Mouse (Mus musculus) macrophage (primary cell): ENCODE data around the gene M1ap. TPM values are rescaled to one million over a fixed set of nuclear protein-coding genes. Genes with fewer than 3 reads are reported as not detected.
A peak's percentile ranks its signal among the peaks of the same experiment; 100 is the strongest.

ENCODE experiments used
- H3K27ac ChIP-seq: fragments of 350-480 bp; formaldehyde crosslinking; 2 replicates; pipeline ENCODE4 v1.9.0; 2021
- H3K36me3 ChIP-seq: fragments of 350-480 bp; formaldehyde crosslinking; 2 replicates; pipeline ENCODE4 v1.9.0; 2021; ENCODE audit errors: inconsistent target
- H3K4me3 ChIP-seq: fragments of 350-480 bp; formaldehyde crosslinking; 2 replicates; pipeline ENCODE4 v1.9.0; 2021; ENCODE audit errors: inconsistent target
- H3K79me2 ChIP-seq: fragments of 350-480 bp; formaldehyde crosslinking; 2 replicates; pipeline ENCODE4 v1.9.0; 2021; ENCODE audit errors: inconsistent target
- WGBS: methylation state at CpG from one replicate; pipeline ENCODE4 v1.1.7; 2026; ENCODE audit warnings: inconsistent platforms; ENCODE audit not compliant: missing documents; 5-methylcytosine and 5-hydroxymethylcytosine counted together
- polyA plus RNA-seq: library from polyadenylated mRNA; stranded (reverse); fragments of 250-400 nt; gene quantifications from 3 replicates; pipeline ENCODE4 v1.2.4, GENCODE M21; 2018; ENCODE audit warnings: inconsistent platforms
- total RNA-seq, 78 experiments: library from RNA; depleted of rRNA; stranded (reverse); fragments of 250-400 nt; gene quantifications; 1 replicate in 9 of 78; 2 replicates in 24 of 78; 3 replicates in 43 of 78; 4 replicates in 2 of 78; pipeline ENCODE4 v1.2.4; 2018; ENCODE audit warnings: inconsistent platforms in 56 of 78

The M1ap gene
- total RNA-seq (2018; cell fraction: chromatin; rRNA removed) = 1 to 10 TPM in 3 of 26 experiments, not detected in 23; 1.4 to 2.1 (median 1.6) TPM
- total RNA-seq (2018; cell fraction: cytosol; rRNA removed) = 1 to 10 TPM; 1.1 to 3.8 (median 2.4) TPM
- 1 to 10 TPM in 10 of 26 experiments, under 1 TPM in 3, not detected in 13; 0.53 to 2.6 (median 1.5) TPM for total RNA-seq (2018; cell fraction: nucleus; rRNA removed)
- 1.2 to 2.1 TPM (median 1.8 TPM) in 3 replicates for polyA plus RNA-seq

DNA sequence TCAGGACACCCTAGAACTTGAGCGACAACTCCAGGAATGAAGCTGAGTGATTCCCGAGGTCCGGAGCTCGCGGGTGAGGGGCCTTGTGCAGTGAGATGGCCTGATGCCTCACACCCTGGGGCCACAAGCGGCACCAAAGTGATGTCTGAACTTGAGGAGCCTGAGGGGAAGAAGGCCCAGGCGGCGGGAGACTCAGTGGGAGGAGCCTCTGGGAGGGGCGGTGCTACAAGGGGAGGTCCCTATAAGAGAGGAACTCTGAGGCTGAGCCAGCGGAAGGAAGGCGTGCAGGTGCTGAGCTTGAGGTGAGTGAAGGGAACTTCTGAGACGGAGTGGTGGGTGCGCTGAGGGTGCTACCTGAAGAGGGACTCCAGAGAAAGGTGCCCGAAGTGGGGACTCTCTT lies at the start of gene M1ap:
TSS of gene M1ap (plus strand) at position 252 of the 400 bp plus-strand sequence.
- WGBS = 87% methylated on average over 14 of the region's 14 CpGs
- Histone ChIP-seq H3K27ac (no peak within 1 kb of the TSS), H3K36me3 (no peaks in the 10 kb centered on the region), H3K79me2 (no peaks in the 10 kb centered on the region), H3K4me3 (no peak within 1 kb of the TSS)

DNA sequence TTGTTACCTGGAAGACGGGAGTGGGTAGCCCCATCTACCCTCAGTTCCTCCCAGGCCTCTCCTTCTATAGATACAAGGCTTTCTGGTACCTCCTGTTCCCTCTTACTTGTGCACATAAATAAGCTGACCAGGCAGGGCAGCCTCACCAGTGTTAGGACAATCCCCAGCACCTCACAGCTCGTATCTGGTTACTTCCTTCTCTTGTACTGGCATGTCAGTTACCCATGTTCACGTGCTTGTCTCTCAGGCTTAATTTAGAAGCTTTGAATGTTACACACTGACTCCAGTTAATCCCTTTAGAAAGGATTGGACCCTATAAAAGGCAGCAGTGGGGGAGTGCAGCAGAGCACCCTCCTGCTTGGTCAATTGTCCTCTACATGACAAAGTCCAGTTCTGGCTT lies 49.4 kb upstream of the M1ap start:
- no peaks in the 10 kb centered on the region for H3K36me3 ChIP-seq
- H3K4me3 ChIP-seq = no peak overlapping the region
- H3K79me2 ChIP-seq = no peaks in the 10 kb centered on the region
- 20% methylated on average over 3 of the region's 3 CpGs for WGBS
- no peak overlapping the region for H3K27ac ChIP-seq

DNA sequence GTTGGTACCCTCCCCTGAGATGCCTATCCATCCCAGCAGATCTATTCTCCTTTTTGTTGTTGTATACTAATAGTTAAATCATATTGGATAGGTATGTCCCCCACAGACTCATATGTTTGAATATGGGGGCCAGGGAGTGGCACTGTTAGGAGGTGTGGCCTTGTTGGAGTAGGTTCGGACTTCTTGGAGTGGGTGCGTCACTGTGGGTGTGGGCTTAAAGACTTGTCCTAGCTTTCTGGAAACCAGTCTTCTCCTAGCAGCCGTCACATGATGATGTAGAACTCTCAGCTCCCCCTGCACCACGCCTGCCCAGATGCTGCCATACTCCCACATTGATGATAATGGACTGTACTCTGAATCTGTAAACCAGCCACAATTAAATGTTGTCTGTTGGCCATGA lies 48.5 kb upstream of the M1ap start:
- H3K4me3 ChIP-seq = no peak overlapping the region
- 99% methylated on average over 4 of the region's 4 CpGs for WGBS
- no peaks in the 10 kb centered on the region for H3K36me3 ChIP-seq
- no peak overlapping the region for H3K27ac ChIP-seq
- no peaks in the 10 kb centered on the region for H3K79me2 ChIP-seq

DNA sequence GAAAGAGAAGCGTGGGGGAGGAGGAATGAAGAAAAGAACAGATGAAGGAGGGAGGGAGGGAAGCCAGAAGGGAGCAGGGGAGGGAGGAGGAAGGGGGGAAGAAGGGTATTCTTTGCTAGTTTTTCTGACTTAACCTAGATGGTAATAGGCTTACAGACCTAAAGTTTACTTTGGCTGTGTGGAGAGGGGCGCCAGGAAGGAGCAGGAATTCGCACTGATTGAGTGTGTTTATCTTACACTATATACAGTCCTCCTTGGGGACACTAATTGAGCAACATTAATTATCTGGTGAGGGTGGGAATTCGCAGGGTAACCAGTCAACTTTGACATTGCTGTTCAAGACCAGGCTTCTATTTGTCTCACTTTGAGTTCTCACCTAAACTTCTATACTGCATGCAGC lies 48.0 kb upstream of the M1ap start:
- Histone ChIP-seq H3K36me3 (no peaks in the 10 kb centered on the region), H3K79me2 (no peaks in the 10 kb centered on the region), H3K4me3 (no peak overlapping the region), H3K27ac (no peak overlapping the region)
- 94% methylated on average over 4 of the region's 4 CpGs for WGBS

DNA sequence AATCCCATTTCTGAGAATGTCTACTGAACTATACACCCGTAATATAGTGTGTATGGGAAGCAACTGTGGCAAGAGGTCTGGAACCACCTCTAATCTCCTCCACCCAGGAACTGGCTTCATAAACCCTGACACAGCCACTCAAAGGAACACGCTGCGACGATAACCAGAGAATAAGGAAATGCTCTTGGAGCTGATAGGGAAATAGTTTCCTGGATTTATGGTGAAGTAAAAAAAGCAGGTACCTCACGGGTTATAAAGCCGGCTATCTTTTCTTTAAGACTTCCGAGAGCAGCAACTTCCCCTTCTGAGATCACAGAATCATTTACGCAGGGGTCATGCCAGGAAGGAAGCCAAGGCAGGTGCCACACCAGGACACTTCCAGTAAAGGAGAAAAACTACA lies 44.1 kb upstream of the M1ap start:
- H3K4me3 ChIP-seq = no peak overlapping the region
- WGBS = 7% methylated on average over 8 of the region's 8 CpGs

DNA sequence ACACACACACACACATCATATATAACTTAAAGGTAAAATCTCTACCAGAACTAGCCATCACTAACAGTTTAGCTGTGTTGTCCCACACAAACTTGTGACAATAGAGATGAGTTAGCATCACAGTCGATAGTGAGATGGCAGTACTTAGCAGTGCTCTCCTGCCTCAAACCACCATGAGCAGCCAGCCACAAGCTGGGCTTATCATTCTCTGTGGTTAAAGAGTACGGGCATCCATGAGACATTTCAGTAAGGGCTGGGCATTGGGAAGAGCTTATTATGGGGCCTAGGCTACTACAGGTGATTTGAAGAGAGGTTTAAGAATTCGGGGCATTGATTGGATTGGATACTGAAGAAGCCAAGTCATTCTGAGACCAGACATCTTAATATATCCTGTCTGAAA lies 39.7 kb upstream of the M1ap start:
- H3K27ac ChIP-seq = no peak overlapping the region
- no peaks in the 10 kb centered on the region for H3K79me2 ChIP-seq
- 94% methylated on average over 3 of the region's 3 CpGs for WGBS
- no peak overlapping the region for H3K4me3 ChIP-seq
- no peaks in the 10 kb centered on the region for H3K36me3 ChIP-seq

More for the DNA sequence above, 44.1 kb upstream of the M1ap start:
- Histone ChIP-seq H3K27ac (no peak overlapping the region), H3K36me3 (no peaks in the 10 kb centered on the region), H3K79me2 (no peaks in the 10 kb centered on the region)

DNA sequence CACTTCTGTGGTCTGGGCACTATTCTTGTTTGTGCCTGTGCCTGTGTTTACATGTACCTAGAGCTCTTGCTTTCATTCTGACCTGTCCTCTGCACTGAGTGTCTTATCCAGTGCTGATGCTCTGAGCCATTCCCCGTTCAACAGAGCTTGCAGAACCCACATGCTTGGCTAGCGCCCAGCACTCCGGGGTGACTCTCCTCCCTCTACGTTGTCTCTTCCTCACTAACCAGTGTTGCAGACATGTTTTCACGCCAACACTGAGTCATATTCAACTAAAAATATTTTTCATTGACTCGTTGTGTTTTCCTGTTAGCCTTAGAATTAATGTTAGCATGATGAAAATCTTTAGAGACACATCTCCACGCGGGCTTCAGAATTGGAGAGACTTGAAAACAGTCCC lies 38.7 kb upstream of the M1ap start:
- Histone ChIP-seq H3K27ac (no peak overlapping the region), H3K4me3 (no peak overlapping the region), H3K79me2 (no peaks in the 10 kb centered on the region), H3K36me3 (no peaks in the 10 kb centered on the region)
- WGBS = 39% methylated on average over 8 of the region's 8 CpGs

DNA sequence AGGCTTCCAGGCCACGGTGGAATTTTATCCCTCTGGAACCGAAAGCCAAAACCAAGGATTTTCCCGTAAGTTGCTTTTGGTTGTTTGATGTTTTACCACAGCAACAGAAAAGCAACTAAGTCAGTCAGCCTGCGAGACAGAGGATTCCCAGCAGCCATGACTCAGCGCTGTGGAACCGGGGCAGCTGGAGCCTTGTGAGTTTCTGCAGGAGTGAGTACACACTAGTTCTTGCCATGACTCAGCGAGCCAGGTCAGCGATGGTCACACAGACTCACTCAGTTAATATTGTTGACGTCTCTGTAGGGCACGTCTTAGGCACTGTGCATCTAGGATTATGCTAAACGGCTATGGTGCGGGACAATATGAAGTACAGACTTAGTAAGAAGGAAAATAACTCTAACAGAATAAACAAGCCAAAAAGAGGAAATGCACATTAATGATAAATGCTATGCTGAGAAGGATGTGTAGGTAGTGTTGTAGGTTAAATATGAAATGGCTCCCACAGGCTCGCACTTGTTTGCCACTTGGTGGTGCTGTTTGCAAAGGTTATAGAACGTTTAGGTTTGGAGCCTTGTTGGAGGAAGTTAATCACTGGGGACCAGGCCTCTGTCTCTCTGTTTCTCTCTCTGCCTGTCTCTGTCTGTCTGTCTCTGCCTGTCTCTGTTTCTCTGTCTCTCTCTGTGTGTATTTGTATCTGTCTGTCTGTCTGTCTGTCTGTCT lies 37.4 kb upstream of the M1ap start:
- Histone ChIP-seq H3K79me2 (no peaks in the 10 kb centered on the region), H3K27ac (0 out of 2 replicates have a peak overlapping the region, but pooled peaks have one; percentile 2), H3K4me3 (no peak overlapping the region), H3K36me3 (no peaks in the 10 kb centered on the region)
- WGBS = 20% methylated on average over 14 of the region's 14 CpGs

DNA sequence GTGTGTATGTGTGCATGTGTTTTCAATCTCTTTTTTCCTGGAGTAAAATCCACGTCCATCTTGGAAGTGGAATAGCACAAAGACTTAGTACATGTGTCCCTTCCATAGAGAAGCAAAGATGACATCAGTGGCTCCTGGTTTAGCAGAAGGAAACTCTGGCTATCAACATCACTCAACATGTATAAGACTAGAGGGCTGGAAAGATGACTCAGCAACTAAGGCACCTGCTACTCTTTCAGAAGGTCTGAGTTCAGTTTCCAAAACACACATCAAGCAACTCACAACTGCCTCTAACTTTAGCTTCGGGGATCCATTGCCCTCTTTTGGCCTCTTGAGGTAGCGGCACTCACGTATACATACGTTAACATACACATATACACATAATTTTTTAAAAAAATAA lies 35.4 kb upstream of the M1ap start:
- no peaks in the 10 kb centered on the region for H3K79me2 ChIP-seq
- H3K27ac ChIP-seq = no peak overlapping the region
- WGBS = 97% methylated on average over 3 of the region's 5 CpGs
- no peaks in the 10 kb centered on the region for H3K36me3 ChIP-seq
- no peak overlapping the region for H3K4me3 ChIP-seq

DNA sequence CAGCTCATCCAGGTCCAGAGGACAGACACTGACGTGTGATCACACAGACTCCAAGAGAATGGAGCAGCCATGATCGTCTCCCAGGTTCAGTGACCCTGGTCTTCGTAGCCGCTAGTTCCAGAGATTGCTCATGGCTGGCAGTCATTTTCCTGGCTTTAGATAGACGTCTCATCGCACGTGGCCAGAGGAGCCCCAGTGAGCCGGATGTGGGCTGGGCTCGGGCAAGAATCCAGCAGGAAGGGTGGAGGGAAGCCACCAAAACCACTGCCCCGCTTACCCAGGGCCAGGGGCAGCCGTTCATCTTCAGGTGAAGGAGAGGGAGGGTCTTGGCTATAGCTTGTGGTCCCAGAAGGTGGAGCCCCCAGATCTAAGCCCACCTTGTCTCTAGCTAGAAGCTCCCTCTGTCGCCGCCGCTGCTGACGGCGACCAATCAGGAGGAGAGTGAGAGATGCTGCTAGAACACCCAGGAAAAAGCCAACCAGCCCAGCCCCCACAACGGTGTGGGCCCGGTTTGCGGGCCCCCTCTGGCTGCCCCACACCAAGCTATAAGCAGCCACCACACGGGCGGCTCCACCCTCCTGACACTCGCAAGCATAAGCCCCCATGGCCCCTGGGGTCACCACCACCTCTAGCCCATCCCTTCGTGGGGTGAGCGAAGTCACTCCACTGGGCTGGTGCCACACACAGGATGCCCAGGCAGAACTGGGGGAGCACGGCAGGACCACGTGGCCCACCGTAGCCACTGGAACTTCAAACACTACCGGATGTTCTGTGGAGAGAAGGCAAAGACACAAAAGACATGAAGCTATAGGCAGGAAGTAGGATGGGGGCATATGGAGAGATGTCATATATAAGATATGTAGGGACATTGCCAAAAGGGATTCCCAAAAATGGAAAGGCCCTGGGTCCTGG lies 33.1 kb upstream of the M1ap start:
- H3K4me3 ChIP-seq = peak overlapping the region; percentile 9; the same call in 1 of the 2 replicates
- WGBS = 13% methylated on average over 23 of the region's 28 CpGs
- no peaks in the 10 kb centered on the region for H3K36me3 ChIP-seq
- no peaks in the 10 kb centered on the region for H3K79me2 ChIP-seq
- 0 out of 2 replicates have a peak overlapping the region, but pooled peaks have one; percentile 4 for H3K27ac ChIP-seq

DNA sequence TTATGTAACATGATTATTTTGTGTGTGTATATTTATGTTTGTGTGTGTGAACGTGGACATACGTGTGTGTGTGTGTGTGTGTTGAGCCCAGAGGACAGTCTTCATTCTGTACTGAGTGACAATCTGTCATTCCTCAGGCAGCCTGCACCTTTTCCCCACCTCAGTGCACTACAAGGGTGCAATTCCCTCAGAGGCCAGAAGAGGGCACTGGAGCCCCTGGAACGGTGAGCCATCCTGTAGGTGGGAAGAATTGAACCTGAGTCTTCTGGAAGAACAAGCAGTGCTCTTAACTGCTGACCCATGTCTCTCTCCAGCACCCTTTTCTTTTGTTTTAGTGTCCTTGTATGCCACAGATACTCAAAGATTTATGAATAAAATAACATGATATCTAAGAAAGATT lies 30.8 kb upstream of the M1ap start:
- Histone ChIP-seq H3K36me3 (no peaks in the 10 kb centered on the region), H3K4me3 (no peak overlapping the region), H3K79me2 (no peaks in the 10 kb centered on the region), H3K27ac (no peak overlapping the region)
- WGBS = 47% methylated on average over 3 of the region's 3 CpGs

DNA sequence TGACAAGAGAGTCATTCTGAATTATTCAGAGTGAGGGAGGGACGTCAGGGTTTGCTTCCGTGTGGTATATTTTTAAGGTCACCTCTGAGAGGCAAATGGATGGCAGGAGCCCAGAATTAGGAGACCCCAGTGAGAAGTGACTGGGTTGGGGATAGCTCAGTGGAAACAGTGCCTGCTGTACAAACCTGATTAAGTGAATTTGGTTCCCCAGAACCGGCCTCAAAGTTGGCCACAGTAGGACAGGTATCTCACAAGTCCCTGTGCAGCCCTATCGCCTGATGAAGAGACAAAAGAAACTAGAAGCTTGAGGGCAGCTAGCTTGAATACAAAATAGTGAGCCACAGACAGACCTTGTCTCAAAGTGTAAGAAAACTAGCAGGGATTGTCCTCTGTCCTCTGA lies 30.2 kb upstream of the M1ap start:
- no peaks in the 10 kb centered on the region for H3K36me3 ChIP-seq
- H3K27ac ChIP-seq = no peak overlapping the region
- no peaks in the 10 kb centered on the region for H3K79me2 ChIP-seq
- 93% methylated on average over 4 of the region's 4 CpGs for WGBS
- no peak overlapping the region for H3K4me3 ChIP-seq

DNA sequence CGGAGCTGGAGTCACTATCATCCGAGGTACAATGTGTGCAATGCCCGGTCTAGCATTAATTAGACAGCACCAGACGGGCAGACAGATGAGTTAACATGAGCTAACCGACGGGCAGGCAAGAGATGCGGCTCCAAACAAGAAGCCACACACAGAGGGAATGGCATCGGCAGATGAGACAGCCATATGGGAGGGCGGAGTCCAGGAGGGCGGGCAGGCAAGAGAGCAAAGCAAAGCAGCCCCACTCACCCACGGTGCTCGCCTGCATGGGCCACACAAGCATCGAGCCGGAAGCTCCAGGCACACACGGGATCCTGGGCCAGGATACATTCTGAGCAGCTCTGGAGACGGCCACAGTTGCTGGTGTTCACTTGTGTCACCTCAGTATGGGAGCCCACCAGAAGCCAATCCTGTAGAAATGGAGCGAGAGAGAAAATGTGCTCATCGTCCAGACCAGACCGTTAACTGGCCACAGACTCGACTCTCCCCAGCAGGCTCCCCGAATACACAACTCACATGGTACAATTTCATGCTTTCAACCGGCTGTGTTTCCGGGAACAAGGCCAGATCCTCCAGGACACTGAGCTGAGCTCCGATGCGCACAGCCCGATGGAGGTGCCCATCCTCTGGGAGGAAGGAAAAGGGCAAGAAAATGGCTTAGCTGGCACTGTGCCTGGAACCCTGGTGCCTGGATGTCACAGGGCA lies 29.5 kb upstream of the M1ap start:
- no peaks in the 10 kb centered on the region for H3K79me2 ChIP-seq
- no peak overlapping the region for H3K27ac ChIP-seq
- WGBS = 89% methylated on average over 25 of the region's 26 CpGs
- no peak overlapping the region for H3K4me3 ChIP-seq
- no peaks in the 10 kb centered on the region for H3K36me3 ChIP-seq

DNA sequence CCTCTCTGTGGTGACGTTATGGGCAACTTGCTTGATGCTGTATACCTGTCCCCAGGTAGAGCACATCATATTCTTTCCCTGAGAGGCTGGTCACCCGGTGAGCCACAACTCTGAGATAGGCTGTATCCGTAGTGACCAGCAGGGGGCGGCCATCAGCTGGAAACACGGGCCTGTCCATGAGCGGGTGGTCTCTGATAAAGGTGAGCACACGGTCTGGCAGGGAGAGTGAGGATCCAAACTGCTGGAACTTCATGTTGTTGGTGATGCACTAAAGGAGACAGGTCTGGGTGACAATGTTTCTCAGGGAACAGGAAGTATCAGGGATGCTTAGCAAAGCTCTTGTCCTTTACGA lies 28.9 kb upstream of the M1ap start:
- 21% methylated on average over 8 of the region's 8 CpGs for WGBS
- Histone ChIP-seq H3K27ac (no peak overlapping the region), H3K36me3 (no peaks in the 10 kb centered on the region), H3K79me2 (no peaks in the 10 kb centered on the region), H3K4me3 (no peak overlapping the region)
